Mouse (Mus musculus): Measurements from ENCODE around the gene Sptbn1.

- TF ChIP-seq CTCF (IDR thresholded peaks at IDR 0.05; ENCODE audit: low read depth) (no peak), EP300 (IDR thresholded peaks at IDR 0.05; ENCODE audit: low read depth) (no peak)
These were observed 34.0 kb downstream of the Sptbn1 start for GRCm38 (mm10) chr11:30233946-30234345.

Data from heart, postnatal 0 days (tissue).